Mouse (Mus musculus): ENCODE data around the gene Gna13.
A peak's percentile ranks its signal among the peaks of the same experiment; 100 is the strongest.

The Gna13 gene

GRCm38 (mm10) chr11:109349652-109350316 lies 12.8 kb upstream of the Gna13 start:
- no peak for DNase-seq (ENCODE audit: low spot score)

- DNase-seq (ENCODE audit: low spot score): no peak
These were observed 12.3 kb upstream of the Gna13 start for GRCm38 (mm10) chr11:109350317-109350714.

- DNase-seq (ENCODE audit: low spot score): no peak
These were observed 11.1 kb upstream of the Gna13 start for GRCm38 (mm10) chr11:109351489-109351888.

GRCm38 (mm10) chr11:109353391-109354235 lies 9.0 kb upstream of the Gna13 start:
- DNase-seq (ENCODE audit: low spot score): peak; percentile 53

- DNase-seq (ENCODE audit: low spot score): no peak
These were observed 8.4 kb upstream of the Gna13 start for GRCm38 (mm10) chr11:109354236-109354613.

- no peak for DNase-seq (ENCODE audit: low spot score)
These were observed 6.8 kb upstream of the Gna13 start for GRCm38 (mm10) chr11:109355771-109356388.

GRCm38 (mm10) chr11:109357171-109357570 lies 5.5 kb upstream of the Gna13 start:
- no peak for DNase-seq (ENCODE audit: low spot score)

GRCm38 (mm10) chr11:109358549-109358948 lies 4.1 kb upstream of the Gna13 start:
- DNase-seq (ENCODE audit: low spot score): peak; percentile 43

- no peak for DNase-seq (ENCODE audit: low spot score)
These were observed 3.4 kb upstream of the Gna13 start for GRCm38 (mm10) chr11:109359043-109359752.

GRCm38 (mm10) chr11:109360102-109360501 lies 2.5 kb upstream of the Gna13 start:
- no peak for DNase-seq (ENCODE audit: low spot score)

- no peak for DNase-seq (ENCODE audit: low spot score)
These were observed 2.0 kb upstream of the Gna13 start for GRCm38 (mm10) chr11:109360581-109361040.

GRCm38 (mm10) chr11:109361241-109361630 lies 1.4 kb upstream of the Gna13 start:
- no peak for DNase-seq (ENCODE audit: low spot score)

GRCm38 (mm10) chr11:109361631-109362462 lies 784 bp upstream of the Gna13 start:
- DNase-seq (ENCODE audit: low spot score): no peak

GRCm38 (mm10) chr11:109363191-109364133 lies 831 bp downstream of the Gna13 start:
- peak; percentile 44 for DNase-seq (ENCODE audit: low spot score)

- DNase-seq (ENCODE audit: low spot score): no peak
These were observed 1.7 kb downstream of the Gna13 start for GRCm38 (mm10) chr11:109364337-109364736.

- DNase-seq (ENCODE audit: low spot score): no peak
These were observed 2.2 kb downstream of the Gna13 start for GRCm38 (mm10) chr11:109364881-109365280.

- no peak for DNase-seq (ENCODE audit: low spot score)
These were observed 3.2 kb downstream of the Gna13 start for GRCm38 (mm10) chr11:109365818-109366217.

- DNase-seq (ENCODE audit: low spot score): no peak
These were observed 4.4 kb downstream of the Gna13 start for GRCm38 (mm10) chr11:109366802-109367579.

GRCm38 (mm10) chr11:109369026-109369637 lies 6.5 kb downstream of the Gna13 start:
- DNase-seq (ENCODE audit: low spot score): no peak
